Mouse (Mus musculus): ENCODE results near the gene Lars2.
"Not testable (repeated sequence)": the region's sequence is repeated elsewhere in the genome, so short reads cannot be mapped to it uniquely, and the experiment has no call there.

The Lars2 gene

GRCm38 (mm10) chr9:123366708-123367385, at the start of gene Lars2:
TSS of gene Lars2 (plus strand) at chr9:123366927.
- DNase-seq = peak; percentile 91

GRCm38 (mm10) chr9:123326106-123326505, 40.6 kb upstream of the Lars2 start:
- no peak for DNase-seq

- no peak for DNase-seq
Observed at GRCm38 (mm10) chr9:123328336-123328735, 38.4 kb upstream of the Lars2 start.

- peak; percentile 41 for DNase-seq
Observed at GRCm38 (mm10) chr9:123329831-123330230, 36.9 kb upstream of the Lars2 start.

GRCm38 (mm10) chr9:123330271-123330670, 36.5 kb upstream of the Lars2 start:
- not testable (repeated sequence) for DNase-seq

- DNase-seq = no peak
Observed at GRCm38 (mm10) chr9:123333479-123333878, 33.2 kb upstream of the Lars2 start.

GRCm38 (mm10) chr9:123335044-123335670, 31.6 kb upstream of the Lars2 start:
- peak; percentile 11 for DNase-seq

GRCm38 (mm10) chr9:123339651-123340144, 27.0 kb upstream of the Lars2 start:
- no peak for DNase-seq

GRCm38 (mm10) chr9:123341256-123341655, 25.5 kb upstream of the Lars2 start:
- no peak for DNase-seq

GRCm38 (mm10) chr9:123343069-123343468, 23.7 kb upstream of the Lars2 start:
- DNase-seq = no peak

GRCm38 (mm10) chr9:123349286-123349685, 17.4 kb upstream of the Lars2 start:
- not testable (repeated sequence) for DNase-seq

GRCm38 (mm10) chr9:123359981-123360380, 6.7 kb upstream of the Lars2 start:
- no peak for DNase-seq

- DNase-seq = no peak
Observed at GRCm38 (mm10) chr9:123365353-123365752, 1.4 kb upstream of the Lars2 start.

GRCm38 (mm10) chr9:123365942-123366707, 602 bp upstream of the Lars2 start:
- DNase-seq = no peak

GRCm38 (mm10) chr9:123367636-123368035, 909 bp downstream of the Lars2 start:
- DNase-seq = no peak

GRCm38 (mm10) chr9:123382399-123382798, 15.7 kb downstream of the Lars2 start:
- DNase-seq = no peak

- no peak for DNase-seq
Observed at GRCm38 (mm10) chr9:123384696-123385095, 18.0 kb downstream of the Lars2 start.

- DNase-seq = no peak
Observed at GRCm38 (mm10) chr9:123385352-123386198, 18.8 kb downstream of the Lars2 start.

GRCm38 (mm10) chr9:123386347-123386746, 19.6 kb downstream of the Lars2 start:
- no peak for DNase-seq

GRCm38 (mm10) chr9:123388087-123389007, 21.6 kb downstream of the Lars2 start:
- DNase-seq = not testable (repeated sequence)

GRCm38 (mm10) chr9:123391140-123391849, 24.6 kb downstream of the Lars2 start:
- DNase-seq = no peak

Measured in kidney, adult 18-20 months (tissue).